Mouse (Mus musculus) small intestine, adult 2 months (tissue): Measurements from ENCODE around the gene Ctnna3.

Experiments used
- CTCF ChIP-seq: fragments of 200-500 bp; IDR thresholded peaks from 2 replicates; pipeline ENCODE4 v1.5.1; 2012; ENCODE audit warnings: low read depth, mild to moderate bottlenecking, control low read depth, inconsistent platforms, low read length, moderate library complexity, mixed read lengths; ENCODE audit not compliant: insufficient replicate concordance, insufficient read length; ENCODE audit errors: extremely low read depth
- POLR2A ChIP-seq: fragments of 200-500 bp; IDR thresholded peaks from 2 replicates; pipeline ENCODE4 v1.6.1; 2012; ENCODE audit warnings: low read depth, mild to moderate bottlenecking, control low read depth, inconsistent platforms, low read length, moderate library complexity

- no peak for TF ChIP-seq CTCF
- no peak for TF ChIP-seq POLR2A
These were observed 284.3 kb downstream of the Ctnna3 start for GRCm38 (mm10) chr10:63714151-63714550.
